Mouse (Mus musculus): ENCODE results near the gene Slc5a10. TPM values are rescaled to one million over a fixed set of nuclear protein-coding genes. Genes with fewer than 3 reads are reported as not detected.

The Slc5a10 gene
- total and polyA plus RNA-seq, 3 experiments, result not detected

DNA sequence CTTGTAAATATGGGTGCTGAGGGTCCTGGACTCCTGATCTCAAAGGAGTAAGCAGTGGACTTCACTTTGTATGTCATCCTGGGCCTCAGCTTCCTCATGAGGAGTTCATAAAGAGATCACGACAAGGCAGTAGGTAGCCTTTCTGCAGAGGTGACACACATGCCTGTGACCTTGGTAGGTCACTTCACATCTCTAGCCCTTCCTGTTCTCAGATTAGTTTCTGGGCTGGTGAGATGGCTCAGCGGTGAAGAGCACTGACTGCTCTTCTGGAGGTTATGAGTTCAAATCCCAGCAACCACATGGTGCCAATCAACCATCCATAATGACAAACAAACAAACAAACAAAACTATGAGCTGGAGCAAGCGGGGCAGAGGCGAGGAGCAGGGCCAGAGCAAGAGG is 42.9 kb downstream of the Slc5a10 start:
- no peak for DNase-seq (ENCODE audit: low spot score)
- Histone ChIP-seq H3K27me3 (ENCODE audit: insufficient read depth, low read length) (peaks cover 9% of the 10 kb centered on the region; the same call in 1 of the 2 replicates), H3K9me3 (replicated peaks) (no peaks in the 10 kb centered on the region), H3K36me3 (replicated peaks) (no peaks in the 10 kb centered on the region), H3K4me3 (ENCODE audit: low read depth, low read length) (no peak overlapping the region), H3K4me1 (ENCODE audit: insufficient read depth, low read depth, low read length) (0 out of 2 replicates have a peak, but pooled peaks cover 3% of the 10 kb centered on the region)
- ATAC-seq (ENCODE audit: extremely low read depth, insufficient number of reproducible peaks, low FRiP score, poor library complexity, severe bottlenecking), result no peak
- TF ChIP-seq POLR2AphosphoS5 (IDR thresholded peaks at IDR 0.05; ENCODE audit: insufficient replicate concordance, low read depth, low read length) (no peak), CTCF (IDR thresholded peaks at IDR 0.05; ENCODE audit: low read depth, low read length) (no peak), GATA2 (IDR thresholded peaks at IDR 0.05; ENCODE audit: borderline replicate concordance, low read depth, low read length) (no peak), TAL1 (conservative IDR thresholded peaks at IDR 0.05; ENCODE audit: low read depth, low read length) (no peak), GATA1 (IDR thresholded peaks at IDR 0.05; ENCODE audit: borderline replicate concordance, low read length) (no peak)

- peaks cover 9% of the 10 kb centered on the region; the same call in 1 of the 2 replicates for H3K27me3 ChIP-seq (ENCODE audit: insufficient read depth, low read length)
- DNase-seq (ENCODE audit: low spot score), result no peak
Observed at GRCm38 (mm10) chr11:61676216-61676854, 44.3 kb downstream of the Slc5a10 start.

GRCm38 (mm10) chr11:61675332-61675731 is 45.3 kb downstream of the Slc5a10 start:
- H3K36me3 ChIP-seq (replicated peaks), result peaks cover 11% of the 10 kb centered on the region
- peaks cover 9% of the 10 kb centered on the region; the same call in 1 of the 2 replicates for H3K27me3 ChIP-seq (ENCODE audit: insufficient read depth, low read length)
- TF ChIP-seq GATA2 (IDR thresholded peaks at IDR 0.05; ENCODE audit: borderline replicate concordance, low read depth, low read length) (no peak), CTCF (IDR thresholded peaks at IDR 0.05; ENCODE audit: low read depth, low read length) (no peak), POLR2AphosphoS5 (IDR thresholded peaks at IDR 0.05; ENCODE audit: insufficient replicate concordance, low read depth, low read length) (no peak), GATA1 (IDR thresholded peaks at IDR 0.05; ENCODE audit: borderline replicate concordance, low read length) (no peak), TAL1 (conservative IDR thresholded peaks at IDR 0.05; ENCODE audit: low read depth, low read length) (no peak)
- H3K4me1 ChIP-seq (ENCODE audit: insufficient read depth, low read depth, low read length), result peaks cover 5% of the 10 kb centered on the region; the same call in 1 of the 2 replicates
- no peaks in the 10 kb centered on the region for H3K9me3 ChIP-seq (replicated peaks)
- DNase-seq (ENCODE audit: low spot score) (no peak), ATAC-seq (ENCODE audit: extremely low read depth, insufficient number of reproducible peaks, low FRiP score, poor library complexity, severe bottlenecking) (no peak)
- no peak overlapping the region for H3K4me3 ChIP-seq (ENCODE audit: low read depth, low read length)

More at GRCm38 (mm10) chr11:61676216-61676854, 44.3 kb downstream of the Slc5a10 start:
- Histone ChIP-seq H3K4me3 (ENCODE audit: low read depth, low read length) (no peak overlapping the region), H3K9me3 (replicated peaks) (no peaks in the 10 kb centered on the region), H3K4me1 (ENCODE audit: insufficient read depth, low read depth, low read length) (0 out of 2 replicates have a peak, but pooled peaks cover 3% of the 10 kb centered on the region), H3K36me3 (replicated peaks) (peaks cover 9% of the 10 kb centered on the region)
- TF ChIP-seq POLR2AphosphoS5 (IDR thresholded peaks at IDR 0.05; ENCODE audit: insufficient replicate concordance, low read depth, low read length) (no peak), CTCF (IDR thresholded peaks at IDR 0.05; ENCODE audit: low read depth, low read length) (no peak), GATA2 (IDR thresholded peaks at IDR 0.05; ENCODE audit: borderline replicate concordance, low read depth, low read length) (no peak), GATA1 (IDR thresholded peaks at IDR 0.05; ENCODE audit: borderline replicate concordance, low read length) (no peak), TAL1 (conservative IDR thresholded peaks at IDR 0.05; ENCODE audit: low read depth, low read length) (no peak)
- no peak for ATAC-seq (ENCODE audit: extremely low read depth, insufficient number of reproducible peaks, low FRiP score, poor library complexity, severe bottlenecking)

DNA sequence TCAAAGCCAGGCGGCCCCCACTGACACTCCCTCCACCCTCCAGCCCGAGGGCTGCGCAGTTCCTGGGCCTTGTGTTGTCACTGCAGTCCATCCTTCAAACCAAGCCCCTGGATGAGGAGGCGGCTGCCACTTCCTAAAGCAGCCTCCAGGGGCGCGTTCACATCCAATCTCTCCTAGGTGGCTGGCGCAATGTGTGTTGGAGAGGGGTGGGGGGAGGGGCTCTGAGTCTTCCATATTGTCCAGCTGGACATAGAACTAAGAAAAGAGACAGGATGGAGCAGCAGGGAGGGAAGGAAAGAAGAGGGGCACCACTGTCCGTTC is 45.8 kb downstream of the Slc5a10 start:
- ATAC-seq (ENCODE audit: extremely low read depth, insufficient number of reproducible peaks, low FRiP score, poor library complexity, severe bottlenecking), result no peak
- H3K4me1 ChIP-seq (ENCODE audit: insufficient read depth, low read depth, low read length), result peaks cover 11% of the 10 kb centered on the region; the same call in 1 of the 2 replicates
- TF ChIP-seq POLR2AphosphoS5 (IDR thresholded peaks at IDR 0.05; ENCODE audit: insufficient replicate concordance, low read depth, low read length), result no peak
- TF ChIP-seq GATA2 (IDR thresholded peaks at IDR 0.05; ENCODE audit: borderline replicate concordance, low read depth, low read length), result no peak
- TF ChIP-seq CTCF (IDR thresholded peaks at IDR 0.05; ENCODE audit: low read depth, low read length), result no peak
- H3K27me3 ChIP-seq (ENCODE audit: insufficient read depth, low read length), result peaks cover 9% of the 10 kb centered on the region; the same call in 1 of the 2 replicates
- H3K9me3 ChIP-seq (replicated peaks), result no peaks in the 10 kb centered on the region
- H3K36me3 ChIP-seq (replicated peaks), result peaks cover 14% of the 10 kb centered on the region
- DNase-seq (ENCODE audit: low spot score), result no peak
- no peak overlapping the region for H3K4me3 ChIP-seq (ENCODE audit: low read depth, low read length)

- Histone ChIP-seq H3K4me1 (ENCODE audit: insufficient read depth, low read depth, low read length) (peaks cover 12% of the 10 kb centered on the region; the same call in 1 of the 2 replicates), H3K4me3 (ENCODE audit: low read depth, low read length) (no peak overlapping the region), H3K27me3 (ENCODE audit: insufficient read depth, low read length) (peaks cover 9% of the 10 kb centered on the region; the same call in 1 of the 2 replicates), H3K9me3 (replicated peaks) (no peaks in the 10 kb centered on the region), H3K36me3 (replicated peaks) (peaks cover 17% of the 10 kb centered on the region)
- DNase-seq (ENCODE audit: low spot score) (no peak), ATAC-seq (ENCODE audit: extremely low read depth, insufficient number of reproducible peaks, low FRiP score, poor library complexity, severe bottlenecking) (no peak)
- no peak for TF ChIP-seq TAL1 (conservative IDR thresholded peaks at IDR 0.05; ENCODE audit: low read depth, low read length)
- TF ChIP-seq GATA1 (IDR thresholded peaks at IDR 0.05; ENCODE audit: borderline replicate concordance, low read length), result no peak
- TF ChIP-seq CTCF (IDR thresholded peaks at IDR 0.05; ENCODE audit: low read depth, low read length), result no peak
- no peak for TF ChIP-seq POLR2AphosphoS5 (IDR thresholded peaks at IDR 0.05; ENCODE audit: insufficient replicate concordance, low read depth, low read length)
- TF ChIP-seq GATA2 (IDR thresholded peaks at IDR 0.05; ENCODE audit: borderline replicate concordance, low read depth, low read length), result no peak
Observed at GRCm38 (mm10) chr11:61674151-61674838, 46.3 kb downstream of the Slc5a10 start.

GRCm38 (mm10) chr11:61673686-61674085 is 46.9 kb downstream of the Slc5a10 start:
- Histone ChIP-seq H3K36me3 (replicated peaks) (peaks cover 20% of the 10 kb centered on the region), H3K4me3 (ENCODE audit: low read depth, low read length) (no peak overlapping the region), H3K9me3 (replicated peaks) (no peaks in the 10 kb centered on the region), H3K4me1 (ENCODE audit: insufficient read depth, low read depth, low read length) (peaks cover 12% of the 10 kb centered on the region; the same call in 1 of the 2 replicates), H3K27me3 (ENCODE audit: insufficient read depth, low read length) (peaks cover 11% of the 10 kb centered on the region; the same call in 1 of the 2 replicates)
- TF ChIP-seq POLR2AphosphoS5 (IDR thresholded peaks at IDR 0.05; ENCODE audit: insufficient replicate concordance, low read depth, low read length) (no peak), TAL1 (conservative IDR thresholded peaks at IDR 0.05; ENCODE audit: low read depth, low read length) (no peak), GATA2 (IDR thresholded peaks at IDR 0.05; ENCODE audit: borderline replicate concordance, low read depth, low read length) (no peak)
- DNase-seq (ENCODE audit: low spot score) (no peak), ATAC-seq (ENCODE audit: extremely low read depth, insufficient number of reproducible peaks, low FRiP score, poor library complexity, severe bottlenecking) (no peak)

Measured in G1E (cell line).